Mouse (Mus musculus) cerebellum, adult 18-20 months (tissue): Measurements from ENCODE around the gene Abcc6.
"Not testable (repeated sequence)": the region's sequence is repeated elsewhere in the genome, so short reads cannot be mapped to it uniquely, and the experiment has no call there.

Source experiments
- DNase-seq, 2 experiments: peaks; one replicate each; pipeline ENCODE4 v3.0.0; 2021

Gene Abcc6

DNA sequence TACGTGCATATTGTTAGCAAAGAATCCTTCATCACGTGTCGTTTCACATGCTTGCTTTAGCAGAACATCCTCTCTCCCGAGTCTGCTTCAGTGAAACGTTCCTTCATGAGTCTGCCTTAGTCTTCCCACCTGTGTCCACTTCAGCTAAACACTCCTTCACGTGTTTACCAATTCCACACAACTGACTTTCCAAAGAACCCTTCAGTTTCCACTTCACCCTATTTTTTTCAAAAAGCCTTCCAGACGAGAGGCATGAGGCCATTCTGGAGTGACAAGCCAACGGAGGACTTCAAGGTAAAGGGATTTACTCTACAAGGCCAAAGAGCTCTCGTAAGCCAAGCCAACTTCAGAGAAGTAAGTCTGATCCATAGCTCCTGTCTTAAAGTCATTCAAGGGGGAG is 4.7 kb downstream of the Abcc6 start:
- DNase-seq, result no peak

- no peak for DNase-seq
These were observed 8.2 kb downstream of the Abcc6 start for GRCm38 (mm10) chr7:46021951-46022350.

GRCm38 (mm10) chr7:46019594-46019993 is 10.5 kb downstream of the Abcc6 start:
- no peak for DNase-seq

- DNase-seq, result no peak
These were observed 16.7 kb downstream of the Abcc6 start for GRCm38 (mm10) chr7:46013266-46014010.

GRCm38 (mm10) chr7:46012121-46012520 is 18.0 kb downstream of the Abcc6 start:
- no peak for DNase-seq

DNA sequence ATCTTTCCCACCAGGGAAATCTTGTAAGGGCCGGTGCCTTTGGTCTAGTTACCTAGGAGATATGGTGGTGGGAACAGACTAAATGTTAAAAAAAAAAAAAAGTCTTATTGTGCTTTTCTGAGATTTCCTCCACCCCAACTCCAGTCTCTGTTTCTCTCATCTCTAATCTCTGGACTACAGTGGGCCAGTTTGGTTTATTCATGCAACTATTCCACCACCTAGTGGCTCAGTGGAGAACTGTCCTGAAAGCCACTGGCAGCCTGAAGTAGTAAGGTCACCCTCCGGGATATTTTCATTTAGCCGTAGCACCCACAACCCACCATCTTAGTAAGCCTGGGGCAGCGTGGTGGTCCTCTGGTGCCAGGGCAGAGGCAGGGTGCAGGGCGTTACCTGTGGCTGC is 20.5 kb downstream of the Abcc6 start:
- peak; percentile 65 to 71 for DNase-seq

- peak in 1 of 2 experiments; percentile 4 for DNase-seq
These were observed 27.4 kb downstream of the Abcc6 start for GRCm38 (mm10) chr7:46002748-46003147.

DNA sequence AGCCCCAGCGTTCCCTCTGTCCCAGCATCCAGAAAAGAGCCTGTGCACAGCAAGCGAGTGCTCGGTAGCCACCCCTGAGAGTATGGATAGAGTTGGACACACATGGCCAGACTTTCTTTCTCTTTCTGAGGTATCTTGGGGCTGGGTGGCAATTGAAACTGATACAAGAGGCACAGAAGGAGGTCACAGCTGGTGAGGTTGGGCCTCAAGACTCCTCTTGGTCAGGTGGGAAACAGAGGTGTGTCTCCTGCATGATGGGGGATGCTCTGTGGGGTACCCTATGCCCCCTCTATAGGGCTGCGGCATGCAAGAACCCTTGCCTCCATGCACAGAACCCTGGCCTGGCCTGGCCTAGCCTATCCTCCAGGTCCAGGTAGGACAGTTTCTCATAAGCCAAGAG is 29.5 kb downstream of the Abcc6 start:
- no peak for DNase-seq

- no peak for DNase-seq
These were observed 37.6 kb downstream of the Abcc6 start for GRCm38 (mm10) chr7:45992470-45992869.

- DNase-seq, result no peak
These were observed 41.8 kb downstream of the Abcc6 start for GRCm38 (mm10) chr7:45988344-45988743.

DNA sequence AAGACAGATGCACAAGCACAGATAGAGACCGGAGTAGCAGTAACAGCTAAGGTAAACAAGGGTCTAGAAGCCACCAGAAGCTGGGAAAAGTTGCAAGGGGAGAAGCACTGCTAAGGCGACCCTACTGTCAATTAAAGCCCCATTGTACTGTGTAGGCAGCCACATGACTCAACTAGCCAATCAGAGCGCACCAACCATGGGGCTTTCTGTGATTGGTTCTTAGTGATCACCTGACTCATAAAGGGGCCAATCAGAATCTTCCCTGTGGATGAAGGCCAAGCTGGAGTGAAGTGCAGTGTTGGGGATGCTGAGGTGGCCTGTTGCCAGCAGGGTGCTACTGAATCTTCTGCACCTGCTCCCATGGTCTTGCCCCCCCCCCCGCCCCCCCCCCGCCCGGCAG is 43.2 kb downstream of the Abcc6 start:
- DNase-seq, result no peak

DNA sequence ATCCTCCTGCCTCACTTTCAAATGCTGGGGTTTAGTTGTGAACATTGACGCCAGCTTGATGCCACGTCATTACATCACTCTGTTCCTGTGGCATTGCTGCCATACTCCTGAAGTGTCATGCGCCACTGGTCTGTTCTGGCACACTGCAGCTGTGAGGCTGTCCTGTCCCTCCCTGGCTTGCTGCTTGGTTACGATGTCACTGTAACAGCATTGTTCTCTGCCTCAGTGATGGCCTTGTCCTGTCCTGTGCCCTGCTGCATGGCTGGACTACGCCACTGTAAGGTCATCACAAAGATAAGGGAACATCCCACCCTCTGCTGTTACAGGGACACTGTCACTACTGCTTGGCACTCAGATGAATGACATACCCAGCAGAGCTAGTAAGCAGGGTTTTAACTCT is 48.5 kb downstream of the Abcc6 start:
- no peak for DNase-seq

DNA sequence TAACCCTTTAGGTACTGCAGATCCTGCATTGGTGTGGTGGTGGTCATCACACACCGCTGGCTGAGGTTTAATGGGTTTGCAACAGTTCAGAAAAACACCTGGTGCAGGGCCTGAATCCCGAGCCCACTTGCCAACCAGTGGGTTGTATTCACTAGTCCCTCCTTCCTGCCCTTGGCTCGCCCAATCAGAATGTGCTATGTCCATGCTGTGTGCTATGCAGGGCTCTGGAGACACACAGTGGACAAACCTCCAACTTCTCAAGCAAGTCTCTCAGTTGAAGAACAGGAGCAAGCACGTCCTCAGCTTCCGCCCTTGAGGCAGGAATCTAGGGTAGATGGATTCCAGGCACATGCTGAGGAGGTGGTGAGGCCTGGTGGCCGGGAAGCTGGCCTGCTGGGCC is 55.6 kb downstream of the Abcc6 start:
- no peak for DNase-seq

DNA sequence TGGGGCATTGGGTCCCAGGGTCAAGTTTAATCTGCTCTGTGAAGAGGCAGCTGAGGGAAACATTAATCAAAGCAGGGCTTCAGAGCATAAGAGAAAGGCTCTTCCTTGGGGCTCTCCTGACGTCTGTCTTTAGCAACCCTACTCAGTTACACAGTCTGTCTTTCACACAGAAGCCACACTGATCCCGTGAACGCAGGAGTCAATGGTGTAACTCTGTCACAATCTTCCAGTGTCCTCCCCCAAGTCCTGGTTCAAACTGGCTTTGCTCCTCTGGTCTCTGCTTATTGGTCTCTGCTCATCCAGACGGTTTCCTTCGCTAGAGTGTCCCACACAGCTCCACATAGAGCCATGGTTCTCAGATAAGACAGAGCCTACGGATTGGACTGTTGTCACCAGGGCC is 56.0 kb downstream of the Abcc6 start:
- DNase-seq, result no peak

- DNase-seq, result no peak
These were observed 56.8 kb downstream of the Abcc6 start for GRCm38 (mm10) chr7:45973271-45973687.

- no peak for DNase-seq
These were observed 58.0 kb downstream of the Abcc6 start for GRCm38 (mm10) chr7:45971831-45972723.

DNA sequence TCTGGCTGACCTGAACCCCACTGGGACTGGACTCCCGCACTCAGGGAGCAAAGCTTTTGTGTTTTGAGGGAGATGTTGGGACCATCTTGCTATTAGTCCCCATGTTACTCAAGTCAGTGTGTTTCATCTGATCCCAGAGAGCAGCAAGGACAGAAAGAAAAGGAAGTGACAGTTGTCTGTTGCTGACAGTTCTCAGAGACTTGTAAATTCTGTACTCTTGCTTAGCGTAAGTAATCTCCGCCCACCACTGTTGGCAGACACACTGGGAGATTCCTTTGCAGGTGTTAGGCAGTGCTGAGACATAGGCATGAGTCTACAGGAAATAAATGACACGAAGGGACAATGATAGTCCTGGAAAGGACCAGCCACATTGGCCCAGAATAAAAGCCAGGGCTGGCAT is 73.5 kb downstream of the Abcc6 start:
- DNase-seq, result no peak

- DNase-seq, result no peak
These were observed 81.0 kb downstream of the Abcc6 start for GRCm38 (mm10) chr7:45949061-45949460.

DNA sequence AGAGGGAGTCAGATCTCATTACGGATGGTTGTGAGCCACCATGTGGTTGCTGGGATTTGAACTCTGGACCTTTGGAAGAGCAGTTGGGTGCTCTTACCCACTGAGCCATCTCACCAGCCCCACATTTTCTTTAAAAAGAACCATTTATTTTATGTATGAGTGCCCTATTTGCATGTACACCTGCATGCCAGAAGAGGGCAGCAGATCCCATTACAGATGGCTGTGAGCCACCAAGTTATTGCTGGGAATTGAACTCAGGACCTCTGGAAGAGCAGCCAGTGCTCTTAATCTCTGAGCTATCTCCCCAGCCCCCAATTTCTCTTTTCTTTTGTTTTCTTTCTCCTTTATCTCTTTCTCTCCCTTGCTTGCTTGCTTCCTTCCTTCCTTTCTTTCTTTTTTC is 86.8 kb downstream of the Abcc6 start:
- not testable (repeated sequence) for DNase-seq

DNA sequence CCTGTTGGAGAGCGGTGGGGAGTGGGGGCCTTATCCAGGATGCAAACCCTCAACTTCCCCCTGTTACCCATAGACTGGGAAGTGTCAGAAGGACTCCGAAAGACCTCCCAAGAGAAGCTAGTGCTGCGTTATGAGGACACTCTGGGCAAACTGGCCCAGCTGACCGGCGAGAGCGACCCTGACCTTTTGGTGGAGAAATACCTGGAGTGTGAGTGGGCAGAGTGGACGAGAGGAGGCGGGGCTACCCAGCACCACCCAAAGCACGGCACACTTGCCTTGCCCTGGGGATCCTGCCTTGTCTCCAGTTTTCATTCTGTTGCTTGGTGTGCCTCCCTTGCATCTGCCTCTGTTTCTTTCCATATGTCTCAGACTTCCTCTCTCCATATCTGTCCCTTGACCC is 88.1 kb downstream of the Abcc6 start:
- DNase-seq, result no peak

DNA sequence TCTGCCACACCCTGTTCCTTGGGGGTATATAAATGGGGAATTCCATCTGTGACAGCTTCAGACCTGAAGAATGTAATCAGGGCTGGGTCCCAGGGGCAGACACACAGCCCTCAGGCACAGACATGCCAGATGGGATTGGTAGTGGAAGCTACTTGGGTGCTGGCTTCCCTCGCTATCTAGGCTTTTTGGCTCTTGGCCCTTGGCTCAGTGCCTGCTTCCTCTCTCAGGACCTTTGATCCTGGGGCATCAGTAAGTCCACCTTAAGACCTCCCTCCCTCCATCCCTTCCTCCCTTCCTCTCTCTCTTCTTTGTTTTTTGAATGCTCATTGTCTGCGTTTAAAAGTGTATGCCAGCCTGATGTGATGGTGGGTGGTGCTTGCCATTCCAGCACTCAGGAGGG is 90.3 kb downstream of the Abcc6 start:
- DNase-seq, result no peak

DNA sequence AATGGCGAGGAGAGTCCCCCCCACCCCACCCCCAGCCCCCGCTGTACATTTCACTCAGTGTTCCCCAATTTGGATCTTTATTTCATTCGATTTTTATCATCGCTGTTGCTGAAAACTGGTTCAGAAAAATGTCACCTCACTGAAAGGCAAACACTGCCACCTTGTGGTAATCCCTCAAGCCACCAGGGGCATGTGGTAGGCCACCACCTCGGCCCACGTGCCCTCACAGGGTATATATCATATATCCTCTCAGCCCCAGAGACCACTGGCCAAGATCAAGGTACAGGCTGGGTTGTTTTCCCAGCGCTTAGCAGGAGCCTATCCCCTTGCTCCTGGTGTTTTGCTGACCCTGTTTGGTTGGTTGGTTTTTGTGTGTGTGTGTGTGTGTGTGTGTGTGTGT is 95.0 kb downstream of the Abcc6 start:
- peak; percentile 49 to 60 for DNase-seq

GRCm38 (mm10) chr7:45933766-45934165 is 96.3 kb downstream of the Abcc6 start:
- not testable (repeated sequence) for DNase-seq

DNA sequence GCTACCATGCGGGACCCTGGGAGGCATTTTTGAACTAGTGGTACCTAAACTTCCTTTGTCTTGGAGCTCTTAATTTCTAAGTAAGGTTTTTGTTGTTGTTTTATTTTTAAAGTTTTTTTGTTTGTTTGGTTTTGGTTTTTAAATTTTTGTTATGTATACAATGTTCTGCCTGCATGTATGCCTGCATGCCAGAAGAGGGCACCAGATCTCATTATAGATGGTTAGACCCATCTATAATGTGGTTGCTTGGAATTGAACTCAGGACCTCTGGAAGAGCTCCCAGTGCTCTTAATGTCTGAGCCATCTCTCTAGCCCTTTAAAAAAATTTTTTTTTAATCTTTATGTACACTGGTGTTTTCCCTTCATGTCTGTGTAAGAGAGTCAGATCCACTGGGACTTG is 100.4 kb downstream of the Abcc6 start:
- DNase-seq, result no peak
